Mouse (Mus musculus) lung, embryonic 14.5 days (tissue): ENCODE measurements around the gene Ciao2a. TPM values are rescaled to one million over a fixed set of nuclear protein-coding genes. Genes with fewer than 3 reads are reported as not detected.

Source experiments
- ATAC-seq: fragments of 200-750 bp; cut with Nextera tagmentation; 2 replicates; pipeline ENCODE4 v1.8.0; 2017; ENCODE audit warnings: mild to moderate bottlenecking, moderate TSS enrichment, moderate library complexity; ENCODE audit not compliant: insufficient read depth
- DNase-seq: peaks from one replicate; pipeline ENCODE4 v3.0.0-alpha.2; 2015
- H3K27ac ChIP-seq: fragments of 300-500 bp; sonication (generic); 2 replicates; pipeline ENCODE4 v1.5.1; 2014; ENCODE audit warnings: low read depth, mild to moderate bottlenecking, moderate library complexity
- H3K27me3 ChIP-seq: fragments of 300-500 bp; sonication (generic); 2 replicates; pipeline ENCODE4 v1.6.1; 2014; ENCODE audit warnings: low read length, control low read depth; ENCODE audit not compliant: insufficient read depth
- H3K36me3 ChIP-seq: fragments of 300-500 bp; sonication (generic); 2 replicates; pipeline ENCODE4 v1.6.1; 2014; ENCODE audit warnings: control low read depth; ENCODE audit not compliant: insufficient read depth
- H3K4me1 ChIP-seq: fragments of 300-500 bp; sonication (generic); 2 replicates; pipeline ENCODE4 v1.6.1; 2014; ENCODE audit warnings: antibody characterized with exemption, control low read depth; ENCODE audit not compliant: insufficient read depth
- H3K4me2 ChIP-seq: fragments of 300-500 bp; sonication (generic); 2 replicates; pipeline ENCODE4 v1.6.1; 2014; ENCODE audit warnings: mild to moderate bottlenecking
- H3K4me3 ChIP-seq: fragments of 300-500 bp; sonication (generic); 2 replicates; pipeline ENCODE4 v1.5.1; 2014; ENCODE audit warnings: low read depth, low read length
- H3K9ac ChIP-seq: fragments of 300-500 bp; sonication (generic); 2 replicates; pipeline ENCODE4 v1.6.1; 2014
- H3K9me3 ChIP-seq: fragments of 300-500 bp; sonication (generic); 2 replicates; pipeline ENCODE4 v1.6.1; 2016; ENCODE audit warnings: low read depth, low read length, control low read depth
- CTCF ChIP-seq: IDR thresholded peaks from 2 replicates; pipeline ENCODE4 v1.5.1; 2016; ENCODE audit warnings: antibody characterized with exemption, low read depth
- WGBS: fragments of 180-500 bp; shearing (Covaris S2); extraction: QIAGEN DNeasy Blood & Tissue Kit; methylation state at CpG from one replicate; pipeline ENCODE4 v1.1.7; 2014; 5-methylcytosine and 5-hydroxymethylcytosine counted together
- polyA plus RNA-seq: library from polyadenylated mRNA; unstranded; fragments of >200 nt; fragmentation: Nextera tagmentation; extraction: Ambion mirVana; gene quantifications from 2 replicates; pipeline ENCODE4 v1.2.1, GENCODE M21; 2014

Gene Ciao2a
- polyA plus RNA-seq, 1 experiment from 2014 or later, result 145 TPM

GRCm38 (mm10) chr9:66127193-66127546, 759 bp downstream of the Ciao2a start:
- no peak for TF ChIP-seq CTCF
- 38% methylated on average over 6 of the region's 6 CpGs for WGBS
- Histone ChIP-seq H3K4me1 (peaks cover 7% of the 10 kb centered on the region), H3K4me3 (peak overlapping the region; percentile 70), H3K27me3 (no peaks in the 10 kb centered on the region), H3K36me3 (peaks cover 7% of the 10 kb centered on the region; the same call in 1 of the 2 replicates), H3K9me3 (no peaks in the 10 kb centered on the region), H3K27ac (peak overlapping the region; percentile 82), H3K4me2 (peak overlapping the region; percentile 78), H3K9ac (peak overlapping the region; percentile 70)
- ATAC-seq (no peak), DNase-seq (peak; percentile 21)

- WGBS, result 88% methylated on average over 4 of the region's 4 CpGs
- H3K4me3 ChIP-seq, result no peak overlapping the region; the same call in none of the 2 replicates
Observed at GRCm38 (mm10) chr9:66127884-66128283, 1.5 kb downstream of the Ciao2a start.

GRCm38 (mm10) chr9:66131466-66131865, 5.1 kb downstream of the Ciao2a start:
- no peak for DNase-seq
- WGBS, result 94% methylated on average over 2 of the region's 2 CpGs

More at GRCm38 (mm10) chr9:66127884-66128283, 1.5 kb downstream of the Ciao2a start:
- ATAC-seq (no peak), DNase-seq (no peak)
- H3K27ac ChIP-seq, result no peak overlapping the region
- no peaks in the 10 kb centered on the region for H3K27me3 ChIP-seq
- H3K9ac ChIP-seq, result no peak overlapping the region
- H3K4me2 ChIP-seq, result peak overlapping the region; percentile 78
- TF ChIP-seq CTCF, result no peak
- H3K36me3 ChIP-seq, result peaks cover 14% of the 10 kb centered on the region
- H3K4me1 ChIP-seq, result peaks cover 7% of the 10 kb centered on the region
- H3K9me3 ChIP-seq, result no peaks in the 10 kb centered on the region

GRCm38 (mm10) chr9:66135967-66136366, 9.6 kb downstream of the Ciao2a start:
- Histone ChIP-seq H3K4me1 (no peaks in the 10 kb centered on the region), H3K27ac (no peak overlapping the region), H3K27me3 (no peaks in the 10 kb centered on the region), H3K36me3 (peaks cover 81% of the 10 kb centered on the region), H3K9me3 (no peaks in the 10 kb centered on the region), H3K4me2 (no peak overlapping the region), H3K9ac (no peak overlapping the region), H3K4me3 (no peak overlapping the region)
- ATAC-seq, result no peak
- WGBS, result 51% methylated on average over 4 of the region's 4 CpGs
- peak; percentile 60 for TF ChIP-seq CTCF
- DNase-seq, result peak; percentile 47

More at GRCm38 (mm10) chr9:66131466-66131865, 5.1 kb downstream of the Ciao2a start:
- Histone ChIP-seq H3K9me3 (no peaks in the 10 kb centered on the region), H3K36me3 (peaks cover 44% of the 10 kb centered on the region), H3K9ac (no peak overlapping the region), H3K4me3 (no peak overlapping the region), H3K27me3 (no peaks in the 10 kb centered on the region), H3K27ac (no peak overlapping the region), H3K4me1 (peaks cover 7% of the 10 kb centered on the region; the same call in 1 of the 2 replicates), H3K4me2 (no peak overlapping the region)
- no peak for ATAC-seq
- TF ChIP-seq CTCF, result no peak

- Histone ChIP-seq H3K9ac (no peak overlapping the region), H3K9me3 (no peaks in the 10 kb centered on the region), H3K4me1 (no peaks in the 10 kb centered on the region), H3K4me3 (no peak overlapping the region), H3K4me2 (no peak overlapping the region), H3K36me3 (peaks cover 68% of the 10 kb centered on the region), H3K27ac (no peak overlapping the region), H3K27me3 (no peaks in the 10 kb centered on the region)
- 90% methylated on average over 7 of the region's 7 CpGs for WGBS
- TF ChIP-seq CTCF, result no peak
- ATAC-seq, result no peak
- no peak for DNase-seq
Observed at GRCm38 (mm10) chr9:66138193-66138592, 11.8 kb downstream of the Ciao2a start.

- Histone ChIP-seq H3K27ac (no peak overlapping the region), H3K9ac (no peak overlapping the region), H3K27me3 (no peaks in the 10 kb centered on the region), H3K4me1 (no peaks in the 10 kb centered on the region), H3K9me3 (no peaks in the 10 kb centered on the region), H3K4me3 (no peak overlapping the region), H3K4me2 (no peak overlapping the region), H3K36me3 (peaks cover 32% of the 10 kb centered on the region)
- 63% methylated on average over 1 of the region's 1 CpGs for WGBS
- no peak for DNase-seq
- no peak for TF ChIP-seq CTCF
- ATAC-seq, result no peak
Observed at GRCm38 (mm10) chr9:66142265-66142664, 15.9 kb downstream of the Ciao2a start.

- ATAC-seq (0 out of 2 replicates have a peak, but pooled peaks have one; percentile 41), DNase-seq (peak; percentile 95)
- no peaks in the 10 kb centered on the region for H3K4me1 ChIP-seq
- H3K4me3 ChIP-seq, result no peak overlapping the region
- peaks cover 16% of the 10 kb centered on the region for H3K36me3 ChIP-seq
- TF ChIP-seq CTCF, result peak; percentile 89
- WGBS, result 5% methylated on average over 6 of the region's 6 CpGs
- no peaks in the 10 kb centered on the region for H3K27me3 ChIP-seq
- H3K4me2 ChIP-seq, result no peak overlapping the region
- H3K9ac ChIP-seq, result no peak overlapping the region
- no peak overlapping the region for H3K27ac ChIP-seq
- H3K9me3 ChIP-seq, result no peaks in the 10 kb centered on the region
Observed at GRCm38 (mm10) chr9:66144248-66144647, 17.8 kb downstream of the Ciao2a start.

- no peak for ATAC-seq
- Histone ChIP-seq H3K9ac (no peak overlapping the region), H3K4me2 (no peak overlapping the region), H3K4me3 (no peak overlapping the region), H3K36me3 (no peaks in the 10 kb centered on the region), H3K27ac (no peak overlapping the region), H3K4me1 (no peaks in the 10 kb centered on the region), H3K9me3 (no peaks in the 10 kb centered on the region), H3K27me3 (no peaks in the 10 kb centered on the region)
- TF ChIP-seq CTCF, result no peak
- DNase-seq, result no peak
Observed at GRCm38 (mm10) chr9:66146141-66146540, 19.7 kb downstream of the Ciao2a start.
